Mouse (Mus musculus): ENCODE results near the gene Npc2. TPM values are rescaled to one million over a fixed set of nuclear protein-coding genes. Genes with fewer than 3 reads are reported as not detected.

Gene Npc2
- 10 to 100 TPM; 28.1 to 29.6 TPM for total RNA-seq (2021)
- long read RNA-seq, experiment 1, transcript Npc2-201 (4 exons, 3,299 nt), result major isoform, 73 of 74 reads
- long read RNA-seq, experiment 1, partial matches to known transcripts, result 0 of 74 reads
- long read RNA-seq, experiment 1, other reads (novel, unspliced or antisense), result 1 of 74 reads
- long read RNA-seq, experiment 2, transcript Npc2-201 (4 exons, 3,299 nt), result major isoform, 63 of 68 reads
- long read RNA-seq, experiment 2, partial matches to known transcripts, result 0 of 68 reads
- long read RNA-seq, experiment 2, other reads (novel, unspliced or antisense), result 4 of 68 reads

DNA sequence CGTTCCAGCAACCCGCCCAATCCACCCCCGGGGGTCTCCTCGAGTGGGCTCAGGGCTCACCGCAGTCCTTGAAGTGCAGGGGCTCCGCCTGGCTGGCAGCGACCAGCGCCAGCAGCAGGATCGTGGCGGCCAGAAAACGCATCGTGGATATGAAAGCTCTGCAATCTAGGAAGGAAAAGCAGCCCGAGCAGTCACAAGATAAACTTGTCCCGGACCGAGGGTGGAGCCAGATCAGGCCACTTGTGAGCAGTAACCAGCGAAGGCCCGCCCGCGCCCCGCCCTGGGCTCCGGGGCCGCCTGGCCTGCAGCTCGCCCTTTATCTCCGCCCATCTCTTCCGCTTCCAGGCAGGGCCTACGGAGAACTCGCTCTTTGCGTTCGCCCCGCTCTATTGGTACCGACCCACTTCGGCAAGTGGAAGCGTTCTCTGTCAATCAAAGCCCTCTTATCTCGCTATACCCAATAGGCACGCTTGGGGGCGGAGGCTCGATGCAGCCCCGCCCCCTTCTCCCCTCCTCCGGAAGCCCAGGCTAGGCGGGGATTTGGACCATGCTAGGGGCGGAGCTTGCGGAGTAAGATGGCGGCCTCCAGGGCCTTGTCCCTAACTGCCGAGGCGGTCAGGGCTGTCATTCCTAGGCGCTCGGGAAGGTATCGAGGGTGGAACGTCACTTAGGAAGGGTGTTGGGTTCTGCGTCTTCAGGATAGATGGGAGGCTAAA lies at the start of gene Npc2, which contains the start of gene Isca2:
Gene Npc2, minus strand, starts transcription at position 427 of the 716 bp plus-strand sequence.
Gene Isca2, plus strand, starts transcription at position 526 of the 716 bp plus-strand sequence.
- DNase-seq (ENCODE audit: low spot score in 2 of 2), result peak; percentile 91 to 95

- peak in 1 of 2 experiments; percentile 16 for DNase-seq (ENCODE audit: low spot score in 2 of 2)
These were observed 46.5 kb upstream of the Npc2 start for GRCm38 (mm10) chr12:84819236-84820168.

GRCm38 (mm10) chr12:84818496-84818895 lies 45.5 kb upstream of the Npc2 start:
- no peak for DNase-seq (ENCODE audit: low spot score in 2 of 2)

DNA sequence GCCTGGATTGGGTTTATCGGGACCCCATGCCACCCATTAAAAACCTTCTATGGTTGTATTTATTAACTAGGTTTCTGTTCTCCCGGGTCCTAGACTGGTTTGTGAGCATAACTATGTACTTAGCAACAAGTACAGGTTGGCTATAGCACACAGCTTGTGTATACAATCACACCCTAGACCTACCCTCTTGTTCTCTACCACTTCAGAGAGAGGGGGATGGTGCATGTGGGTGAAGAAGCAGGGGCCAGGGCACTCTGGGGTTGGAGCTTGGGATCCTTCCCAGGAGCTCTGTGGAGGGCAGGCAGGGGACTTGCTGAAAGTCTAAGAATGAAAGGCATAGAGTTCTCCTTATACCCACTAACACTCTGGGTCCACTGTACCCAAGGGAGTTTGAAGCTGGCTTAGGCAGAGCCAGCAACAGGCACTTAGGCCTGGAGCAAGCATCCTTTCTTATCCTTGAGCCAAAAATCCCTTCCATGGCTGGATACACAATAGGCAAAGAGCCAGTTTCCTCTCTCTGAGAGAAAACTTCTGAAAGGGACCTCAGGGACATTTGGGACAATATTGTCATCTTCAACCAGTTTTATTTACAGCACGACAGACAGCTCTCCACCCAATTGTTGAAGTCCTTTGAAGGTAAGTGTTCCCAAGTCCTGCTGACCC lies 41.8 kb upstream of the Npc2 start:
- DNase-seq (ENCODE audit: low spot score in 2 of 2), result no peak

DNA sequence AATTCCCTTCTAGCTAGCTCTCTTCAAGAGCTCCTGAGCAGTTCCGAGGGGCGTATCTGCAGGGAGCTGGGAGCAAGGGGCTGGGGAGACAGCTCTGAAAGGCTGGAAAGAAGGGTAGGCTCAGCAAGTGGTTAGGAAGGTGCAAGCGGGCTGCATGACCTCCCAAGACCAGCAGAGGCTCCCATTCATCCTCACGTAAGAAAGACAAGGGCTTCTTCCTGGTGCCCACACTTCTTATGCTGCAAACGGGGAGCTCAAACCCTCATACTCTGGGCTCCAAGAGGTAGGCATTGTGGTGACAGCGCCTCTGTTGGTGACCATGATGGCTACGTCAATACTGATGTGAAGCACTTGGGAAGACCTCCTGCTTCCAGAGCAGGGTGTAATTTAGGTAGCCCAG lies 40.8 kb upstream of the Npc2 start:
- no peak for DNase-seq (ENCODE audit: low spot score in 2 of 2)

DNA sequence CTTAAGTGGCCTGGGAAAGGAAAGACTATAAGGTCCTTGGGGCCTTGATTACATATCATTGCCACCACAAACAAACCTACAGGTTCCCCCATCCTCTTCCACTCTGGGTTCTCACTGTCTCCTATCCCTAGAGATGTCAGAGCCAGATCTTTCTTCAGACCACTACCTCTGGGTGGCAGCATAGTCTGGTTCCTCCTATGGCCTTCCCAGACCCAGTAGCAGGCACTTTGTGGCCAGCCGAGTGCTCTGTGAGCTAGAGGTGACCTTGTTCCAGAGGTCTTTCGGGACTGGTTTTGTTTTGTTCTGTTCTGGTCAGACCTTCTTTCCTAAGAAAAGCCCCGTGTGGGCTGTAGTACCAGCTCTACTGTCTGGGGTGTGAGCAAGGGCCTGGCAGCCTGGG lies 39.1 kb upstream of the Npc2 start:
- DNase-seq (ENCODE audit: low spot score in 2 of 2), result no peak

DNA sequence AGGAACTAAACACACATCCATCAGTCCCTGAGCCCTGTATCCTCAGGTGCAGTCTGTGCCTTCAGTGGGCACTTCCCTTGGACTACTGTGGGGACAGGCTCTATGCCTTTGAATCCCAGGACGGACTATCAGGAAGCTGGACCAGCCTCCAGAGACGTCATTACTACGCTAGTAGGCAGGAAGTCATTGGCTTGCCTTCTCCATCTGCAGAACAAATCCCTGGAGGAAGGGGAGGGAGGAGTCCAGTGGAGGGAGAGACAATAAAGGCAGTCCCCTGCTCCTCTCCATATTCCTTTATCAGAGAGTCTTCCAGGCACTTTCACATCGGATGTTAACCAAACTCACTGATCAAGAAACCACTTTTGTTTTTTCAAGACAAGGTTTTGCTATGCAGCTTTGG lies 38.6 kb upstream of the Npc2 start:
- no peak for DNase-seq (ENCODE audit: low spot score in 2 of 2)

GRCm38 (mm10) chr12:84810810-84811209 lies 37.9 kb upstream of the Npc2 start:
- DNase-seq (ENCODE audit: low spot score in 2 of 2), result no peak

- DNase-seq (ENCODE audit: low spot score in 2 of 2), result no peak
These were observed 36.1 kb upstream of the Npc2 start for GRCm38 (mm10) chr12:84809033-84809432.

DNA sequence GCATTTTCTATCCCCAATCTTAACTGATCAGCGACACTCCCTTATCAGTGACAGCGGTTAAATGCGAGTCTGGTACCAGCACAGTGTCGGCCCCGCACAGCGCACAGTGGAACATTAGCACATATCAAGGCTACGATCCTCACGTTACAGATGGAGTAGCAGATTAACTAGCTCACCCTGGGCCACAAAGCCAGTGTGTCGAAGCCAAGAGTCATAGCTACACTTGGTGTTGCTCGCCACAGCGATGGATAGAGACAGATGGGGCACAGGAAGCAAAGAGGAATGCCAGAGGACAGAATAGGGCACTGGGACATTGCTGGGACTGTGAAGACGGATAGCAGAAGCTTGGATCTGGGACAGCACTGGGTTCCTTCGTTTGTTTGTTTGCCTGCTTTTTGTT lies 34.4 kb upstream of the Npc2 start:
- no peak for DNase-seq (ENCODE audit: low spot score in 2 of 2)

GRCm38 (mm10) chr12:84806726-84807125 lies 33.8 kb upstream of the Npc2 start:
- no peak for DNase-seq (ENCODE audit: low spot score in 2 of 2)

- no peak for DNase-seq (ENCODE audit: low spot score in 2 of 2)
These were observed 33.1 kb upstream of the Npc2 start for GRCm38 (mm10) chr12:84806010-84806409.

- DNase-seq (ENCODE audit: low spot score in 2 of 2), result no peak
These were observed 32.4 kb upstream of the Npc2 start for GRCm38 (mm10) chr12:84805228-84805842.

- DNase-seq (ENCODE audit: low spot score in 2 of 2), result no peak
These were observed 29.7 kb upstream of the Npc2 start for GRCm38 (mm10) chr12:84802625-84803024.

- no peak for DNase-seq (ENCODE audit: low spot score in 2 of 2)
These were observed 28.7 kb upstream of the Npc2 start for GRCm38 (mm10) chr12:84801532-84802110.

DNA sequence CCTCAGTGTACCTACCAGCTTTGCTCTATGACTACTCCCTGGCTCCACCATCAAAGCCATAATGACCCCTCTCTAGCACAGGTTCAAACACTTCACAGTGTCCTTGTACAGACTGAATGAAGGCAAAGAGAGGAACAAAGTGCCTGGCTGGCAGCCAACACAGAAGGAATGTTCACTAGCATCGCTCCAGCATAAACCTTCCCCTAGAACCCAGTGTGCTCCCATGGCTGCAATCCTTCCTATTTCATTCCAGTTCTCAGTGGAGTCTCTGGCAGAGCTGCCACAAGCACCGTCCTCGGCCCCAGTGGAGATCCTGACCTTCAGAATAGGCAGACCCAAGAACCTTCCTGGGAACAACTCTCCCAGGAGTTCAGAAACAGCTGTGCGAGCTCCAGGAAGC lies 27.5 kb upstream of the Npc2 start:
- no peak for DNase-seq (ENCODE audit: low spot score in 2 of 2)

- no peak for DNase-seq (ENCODE audit: low spot score in 2 of 2)
These were observed 26.1 kb upstream of the Npc2 start for GRCm38 (mm10) chr12:84799086-84799485.

DNA sequence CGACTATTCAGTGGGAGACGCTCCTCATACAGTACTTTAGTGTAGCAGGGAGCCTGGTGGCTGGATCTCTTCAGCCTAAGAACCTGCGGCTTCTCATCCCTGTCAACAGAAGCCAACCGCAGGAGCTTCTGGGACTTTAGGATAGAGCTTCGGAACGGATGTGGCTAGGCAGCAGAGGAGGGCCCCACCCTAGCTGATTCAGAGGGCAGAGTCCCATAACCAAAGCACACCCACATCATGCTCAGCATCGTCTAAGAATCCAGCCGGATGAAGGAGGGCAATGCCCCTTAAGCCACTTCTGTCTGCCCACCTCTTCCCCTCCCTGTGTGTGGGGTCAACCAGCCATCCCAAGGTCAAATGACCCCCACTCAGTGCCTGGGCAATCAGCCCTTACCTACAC lies 21.7 kb upstream of the Npc2 start:
- no peak for DNase-seq (ENCODE audit: low spot score in 2 of 2)

GRCm38 (mm10) chr12:84792629-84793028 lies 19.7 kb upstream of the Npc2 start:
- no peak for DNase-seq (ENCODE audit: low spot score in 2 of 2)

- DNase-seq (ENCODE audit: low spot score in 2 of 2), result no peak
These were observed 17.9 kb upstream of the Npc2 start for GRCm38 (mm10) chr12:84790853-84791252.
